Mouse (Mus musculus): ENCODE measurements around the gene Eri3. TPM values are rescaled to one million over a fixed set of nuclear protein-coding genes. Genes with fewer than 3 reads are reported as not detected.

Eri3 gene
- polyA plus RNA-seq, 1 experiment from 2014 or later, result 158 TPM

GRCm38 (mm10) chr4:117633527-117633926 lies 83.4 kb downstream of the Eri3 start:
- H3K9ac ChIP-seq, result no peak overlapping the region
- no peak for ATAC-seq (ENCODE audit: insufficient number of reproducible peaks, low FRiP score, low TSS enrichment, low read depth)
- WGBS, result 63% methylated on average over 5 of the region's 5 CpGs
- peaks cover 25% of the 10 kb centered on the region for H3K4me1 ChIP-seq
- H3K4me2 ChIP-seq, result no peak overlapping the region
- peaks cover 26% of the 10 kb centered on the region for H3K36me3 ChIP-seq
- H3K27ac ChIP-seq, result no peak overlapping the region
- no peaks in the 10 kb centered on the region for H3K9me3 ChIP-seq
- no peaks in the 10 kb centered on the region for H3K27me3 ChIP-seq
- H3K4me3 ChIP-seq, result no peak overlapping the region

GRCm38 (mm10) chr4:117634642-117635041 lies 84.5 kb downstream of the Eri3 start:
- H3K27ac ChIP-seq, result no peak overlapping the region
- 88% methylated on average over 7 of the region's 7 CpGs for WGBS

GRCm38 (mm10) chr4:117636152-117636551 lies 86.0 kb downstream of the Eri3 start:
- H3K27ac ChIP-seq, result no peak overlapping the region
- H3K9ac ChIP-seq, result no peak overlapping the region
- peaks cover 10% of the 10 kb centered on the region; the same call in 1 of the 2 replicates for H3K4me1 ChIP-seq
- H3K27me3 ChIP-seq, result no peaks in the 10 kb centered on the region
- no peaks in the 10 kb centered on the region for H3K9me3 ChIP-seq
- 72% methylated on average over 4 of the region's 4 CpGs for WGBS
- no peak overlapping the region for H3K4me3 ChIP-seq
- no peak overlapping the region for H3K4me2 ChIP-seq
- no peak for ATAC-seq (ENCODE audit: insufficient number of reproducible peaks, low FRiP score, low TSS enrichment, low read depth)
- H3K36me3 ChIP-seq, result peaks cover 28% of the 10 kb centered on the region

More at GRCm38 (mm10) chr4:117634642-117635041, 84.5 kb downstream of the Eri3 start:
- Histone ChIP-seq H3K4me2 (no peak overlapping the region), H3K9ac (no peak overlapping the region), H3K4me1 (peaks cover 20% of the 10 kb centered on the region), H3K4me3 (no peak overlapping the region), H3K9me3 (no peaks in the 10 kb centered on the region), H3K27me3 (no peaks in the 10 kb centered on the region), H3K36me3 (peaks cover 26% of the 10 kb centered on the region)
- ATAC-seq (ENCODE audit: insufficient number of reproducible peaks, low FRiP score, low TSS enrichment, low read depth), result no peak

- Histone ChIP-seq H3K36me3 (peaks cover 25% of the 10 kb centered on the region), H3K4me2 (no peak overlapping the region), H3K9me3 (no peaks in the 10 kb centered on the region), H3K27me3 (no peaks in the 10 kb centered on the region), H3K4me3 (no peak overlapping the region), H3K27ac (no peak overlapping the region), H3K9ac (no peak overlapping the region), H3K4me1 (peaks cover 10% of the 10 kb centered on the region; the same call in 1 of the 2 replicates)
- 76% methylated on average over 22 of the region's 22 CpGs for WGBS
- ATAC-seq (ENCODE audit: insufficient number of reproducible peaks, low FRiP score, low TSS enrichment, low read depth), result no peak
Observed at GRCm38 (mm10) chr4:117636891-117637613, 86.9 kb downstream of the Eri3 start.

- no peak overlapping the region for H3K9ac ChIP-seq
- no peaks in the 10 kb centered on the region for H3K27me3 ChIP-seq
- H3K9me3 ChIP-seq, result no peaks in the 10 kb centered on the region
- ATAC-seq (ENCODE audit: insufficient number of reproducible peaks, low FRiP score, low TSS enrichment, low read depth), result no peak
- peaks cover 23% of the 10 kb centered on the region for H3K36me3 ChIP-seq
- no peak overlapping the region for H3K4me3 ChIP-seq
- H3K27ac ChIP-seq, result no peak overlapping the region
- H3K4me1 ChIP-seq, result peaks cover 26% of the 10 kb centered on the region
- WGBS, result 83% methylated on average over 1 of the region's 1 CpGs
- no peak overlapping the region for H3K4me2 ChIP-seq
Observed at GRCm38 (mm10) chr4:117640925-117641703, 90.9 kb downstream of the Eri3 start.

GRCm38 (mm10) chr4:117641804-117642203 lies 91.6 kb downstream of the Eri3 start:
- Histone ChIP-seq H3K9ac (no peak overlapping the region), H3K4me3 (no peak overlapping the region), H3K9me3 (no peaks in the 10 kb centered on the region), H3K27ac (no peak overlapping the region), H3K4me1 (peaks cover 27% of the 10 kb centered on the region), H3K27me3 (no peaks in the 10 kb centered on the region), H3K4me2 (no peak overlapping the region), H3K36me3 (peaks cover 20% of the 10 kb centered on the region; the same call in 1 of the 2 replicates)
- 64% methylated on average over 1 of the region's 1 CpGs for WGBS
- ATAC-seq (ENCODE audit: insufficient number of reproducible peaks, low FRiP score, low TSS enrichment, low read depth), result no peak

GRCm38 (mm10) chr4:117645031-117645435 lies 94.9 kb downstream of the Eri3 start:
- no peak overlapping the region for H3K4me2 ChIP-seq
- peaks cover 6% of the 10 kb centered on the region; the same call in 1 of the 2 replicates for H3K36me3 ChIP-seq
- H3K27ac ChIP-seq, result no peak overlapping the region
- no peaks in the 10 kb centered on the region for H3K27me3 ChIP-seq
- no peaks in the 10 kb centered on the region for H3K9me3 ChIP-seq
- no peak overlapping the region for H3K9ac ChIP-seq
- no peak overlapping the region for H3K4me3 ChIP-seq
- WGBS, result 31% methylated on average over 22 of the region's 22 CpGs
- H3K4me1 ChIP-seq, result peaks cover 30% of the 10 kb centered on the region
- no peak for ATAC-seq (ENCODE audit: insufficient number of reproducible peaks, low FRiP score, low TSS enrichment, low read depth)

- ATAC-seq (ENCODE audit: insufficient number of reproducible peaks, low FRiP score, low TSS enrichment, low read depth), result no peak
- H3K4me3 ChIP-seq, result no peak overlapping the region
- H3K36me3 ChIP-seq, result peaks cover 7% of the 10 kb centered on the region; the same call in 1 of the 2 replicates
- H3K27ac ChIP-seq, result no peak overlapping the region; the same call in 1 of the 2 replicates
- WGBS, result 69% methylated on average over 2 of the region's 2 CpGs
- H3K9me3 ChIP-seq, result no peaks in the 10 kb centered on the region
- no peak overlapping the region; the same call in 1 of the 2 replicates for H3K9ac ChIP-seq
- H3K27me3 ChIP-seq, result no peaks in the 10 kb centered on the region
- H3K4me1 ChIP-seq, result peaks cover 30% of the 10 kb centered on the region
- H3K4me2 ChIP-seq, result no peak overlapping the region
Observed at GRCm38 (mm10) chr4:117645859-117646258, 95.7 kb downstream of the Eri3 start.

- no peak overlapping the region for H3K4me2 ChIP-seq
- peaks cover 32% of the 10 kb centered on the region for H3K4me1 ChIP-seq
- H3K4me3 ChIP-seq, result no peak overlapping the region
- no peaks in the 10 kb centered on the region for H3K9me3 ChIP-seq
- ATAC-seq (ENCODE audit: insufficient number of reproducible peaks, low FRiP score, low TSS enrichment, low read depth), result no peak
- WGBS, result 70% methylated on average over 8 of the region's 8 CpGs
- no peak overlapping the region for H3K9ac ChIP-seq
- peaks cover 9% of the 10 kb centered on the region for H3K36me3 ChIP-seq
- no peaks in the 10 kb centered on the region for H3K27me3 ChIP-seq
- H3K27ac ChIP-seq, result no peak overlapping the region
Observed at GRCm38 (mm10) chr4:117646496-117646895, 96.3 kb downstream of the Eri3 start.

GRCm38 (mm10) chr4:117646926-117647755 lies 97.0 kb downstream of the Eri3 start:
- ATAC-seq (ENCODE audit: insufficient number of reproducible peaks, low FRiP score, low TSS enrichment, low read depth), result no peak
- peak overlapping the region; percentile 23; the same call in 1 of the 2 replicates for H3K27ac ChIP-seq
- 70% methylated on average over 23 of the region's 23 CpGs for WGBS

GRCm38 (mm10) chr4:117651626-117652101 lies 101.5 kb downstream of the Eri3 start:
- ATAC-seq (ENCODE audit: insufficient number of reproducible peaks, low FRiP score, low TSS enrichment, low read depth), result no peak
- Histone ChIP-seq H3K9me3 (no peaks in the 10 kb centered on the region), H3K9ac (no peak overlapping the region), H3K27ac (no peak overlapping the region), H3K4me1 (peaks cover 41% of the 10 kb centered on the region), H3K27me3 (no peaks in the 10 kb centered on the region), H3K4me3 (no peak overlapping the region), H3K36me3 (peaks cover 11% of the 10 kb centered on the region), H3K4me2 (no peak overlapping the region)
- 32% methylated on average over 8 of the region's 8 CpGs for WGBS

More at GRCm38 (mm10) chr4:117646926-117647755, 97.0 kb downstream of the Eri3 start:
- no peaks in the 10 kb centered on the region for H3K9me3 ChIP-seq
- peaks cover 11% of the 10 kb centered on the region for H3K36me3 ChIP-seq
- no peak overlapping the region for H3K9ac ChIP-seq
- H3K4me2 ChIP-seq, result no peak overlapping the region
- H3K27me3 ChIP-seq, result no peaks in the 10 kb centered on the region
- peaks cover 36% of the 10 kb centered on the region for H3K4me1 ChIP-seq
- H3K4me3 ChIP-seq, result no peak overlapping the region
